Mouse (Mus musculus): ENCODE data around the gene Gm11549.
A peak's percentile ranks its signal among the peaks of the same experiment; 100 is the strongest.

Gene Gm11549

DNA sequence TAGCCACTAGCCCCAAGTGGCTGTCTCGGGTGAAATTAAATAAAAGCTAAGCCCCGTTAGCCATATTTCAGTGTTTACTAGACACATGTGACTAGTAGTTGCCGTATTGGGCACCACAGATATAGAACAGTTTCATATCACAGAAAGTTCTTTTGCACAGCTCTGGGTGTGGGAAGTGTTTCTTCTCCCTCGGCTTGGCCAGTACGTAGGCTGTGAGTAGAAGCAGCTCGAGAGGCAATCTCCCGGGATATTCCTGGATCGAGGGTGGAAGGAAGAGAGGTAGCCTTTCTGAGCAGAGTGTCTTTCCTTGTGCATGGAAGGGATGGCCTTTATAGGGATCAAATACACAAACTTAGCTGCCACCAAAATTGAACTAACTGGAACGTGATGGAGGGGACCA is 5.4 kb downstream of the Gm11549 start:
- DNase-seq (ENCODE audit: low read depth, low spot score), result no peak

DNA sequence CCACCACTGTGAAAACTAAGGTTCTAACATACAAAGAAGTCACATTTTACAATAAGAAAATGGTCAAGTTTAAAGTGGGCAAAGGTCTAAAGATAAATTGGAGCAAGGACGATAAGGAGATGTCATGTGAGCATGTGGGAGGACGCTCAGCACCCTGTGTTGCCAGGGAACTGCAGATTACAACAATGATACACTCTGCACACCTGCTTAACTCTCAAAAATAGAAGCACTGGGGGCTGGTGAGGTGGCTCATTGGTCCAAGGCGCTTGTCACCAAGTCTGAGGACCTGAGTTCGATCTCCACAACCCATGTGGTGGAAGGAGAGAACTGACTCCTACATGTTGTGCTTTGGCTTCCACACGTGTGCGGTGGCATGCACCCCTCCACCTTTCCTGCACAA is 10.1 kb downstream of the Gm11549 start:
- DNase-seq (ENCODE audit: low read depth, low spot score), result no peak

DNA sequence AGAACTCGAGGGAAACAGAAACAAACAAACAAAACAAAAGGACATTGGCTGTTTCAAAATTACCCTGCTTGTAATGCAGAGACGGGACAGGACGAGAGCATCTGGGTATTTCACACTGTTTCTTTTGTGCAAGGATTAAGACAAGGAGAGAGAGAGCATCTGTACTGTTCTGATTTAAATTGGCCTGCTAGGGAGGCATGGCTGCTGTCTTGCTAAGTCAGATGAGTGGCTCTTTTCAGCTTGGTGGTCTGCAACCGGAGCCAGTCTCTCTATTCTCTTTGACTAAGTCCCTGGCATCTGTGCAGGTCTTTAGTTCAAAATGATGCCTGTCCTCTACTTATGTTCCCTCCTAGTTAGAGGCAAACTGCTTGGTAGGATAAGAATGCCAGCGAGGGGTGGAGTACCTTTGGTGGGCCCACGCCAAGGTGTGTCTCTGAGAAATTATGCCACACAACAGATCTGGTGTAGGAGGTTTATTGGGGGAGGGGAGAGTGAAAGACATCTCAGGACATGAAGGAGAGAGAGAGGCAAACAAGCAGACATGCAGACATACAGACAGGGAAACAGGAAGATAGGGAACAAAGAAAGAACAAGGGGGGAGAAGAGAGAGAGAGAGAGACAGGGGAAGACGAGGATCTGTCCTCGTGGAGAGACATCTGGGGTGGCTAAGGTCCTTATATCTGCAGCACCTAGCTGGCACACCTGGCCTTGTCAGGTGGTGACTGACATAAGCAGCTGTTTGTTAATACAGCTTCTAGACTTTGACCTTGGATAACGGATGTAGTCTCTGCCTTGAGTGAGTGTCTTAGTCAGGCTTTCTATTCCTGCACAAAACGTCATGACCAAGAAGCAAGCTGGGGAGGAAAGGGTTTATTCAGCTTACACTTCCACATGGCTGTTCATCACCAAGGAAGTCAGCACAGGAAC is 15.5 kb downstream of the Gm11549 start:
- no peak for DNase-seq (ENCODE audit: low read depth, low spot score)

DNA sequence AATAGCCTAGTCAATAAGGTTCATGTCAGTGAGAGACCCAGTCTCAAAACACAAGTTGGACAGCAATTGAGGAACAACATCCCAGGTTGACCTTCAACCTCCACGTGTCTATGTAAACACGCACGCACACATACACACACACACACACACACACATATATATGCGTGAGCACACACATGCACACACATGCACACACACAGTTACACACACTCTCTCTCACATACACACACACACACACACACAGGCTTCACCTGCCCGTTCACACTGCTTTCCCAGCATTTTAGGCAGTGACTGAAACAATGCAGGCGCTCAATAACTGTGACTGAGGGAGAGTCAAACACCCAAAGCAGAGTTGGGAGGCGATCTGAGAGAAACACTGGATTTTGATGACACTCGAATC is 16.3 kb downstream of the Gm11549 start:
- no peak for DNase-seq (ENCODE audit: low read depth, low spot score)

DNA sequence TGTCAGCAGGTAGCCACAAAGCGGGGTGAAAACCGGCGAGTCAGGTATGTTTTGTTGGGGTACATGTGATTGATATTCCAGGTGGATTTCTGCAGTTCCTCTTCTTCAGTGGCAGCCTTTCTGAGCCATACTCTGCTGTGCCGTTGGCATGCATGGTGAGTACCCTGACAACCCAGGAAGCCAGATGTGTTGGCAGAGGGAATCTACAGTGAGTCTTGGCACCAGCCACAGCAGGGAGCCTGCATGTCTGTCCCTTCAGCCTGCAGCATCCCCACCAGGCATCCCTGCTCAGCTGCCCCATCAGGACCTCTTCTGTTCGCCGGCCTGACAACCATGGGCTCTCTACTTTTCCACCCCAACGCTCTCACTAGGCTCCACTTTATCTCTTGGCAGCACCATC is 20.1 kb downstream of the Gm11549 start:
- no peak for DNase-seq (ENCODE audit: low read depth, low spot score)

DNA sequence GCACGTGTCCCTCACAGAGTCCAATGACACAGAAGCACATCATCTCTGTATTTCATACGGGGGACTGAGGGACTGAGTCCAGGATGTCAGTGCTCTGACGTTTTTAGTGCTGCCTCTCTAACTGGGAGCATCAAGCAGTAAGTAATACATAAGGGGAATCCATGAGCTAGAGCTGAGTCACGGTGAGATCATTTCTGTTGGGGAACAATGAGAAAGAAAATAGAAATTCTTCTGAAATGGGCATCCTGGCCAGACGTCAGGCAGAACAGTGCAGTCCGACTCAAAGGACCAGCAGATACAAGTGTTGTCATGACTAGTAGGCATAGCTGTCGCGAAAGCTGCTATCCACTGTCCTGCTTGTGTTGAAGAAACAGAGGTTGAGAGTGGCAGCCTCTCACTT is 20.6 kb downstream of the Gm11549 start:
- DNase-seq (ENCODE audit: low read depth, low spot score), result no peak

DNA sequence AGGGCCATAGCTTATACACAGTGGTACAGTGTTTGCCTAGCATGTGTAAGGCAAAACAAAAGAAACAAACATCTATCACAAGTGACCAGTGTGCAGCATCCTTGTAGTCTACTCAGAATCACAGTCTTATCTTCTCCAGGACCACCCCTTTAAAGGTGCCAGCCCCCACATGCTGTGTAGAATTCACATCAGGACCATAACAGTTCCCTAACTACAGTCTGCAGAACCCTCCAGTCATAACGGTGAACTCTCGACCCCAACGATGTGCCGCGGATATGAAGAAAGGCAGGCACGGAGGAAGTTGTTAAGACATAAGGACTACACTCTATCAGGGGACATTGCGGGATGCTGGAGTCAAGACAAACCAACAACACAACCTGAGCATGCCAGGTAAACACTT is 22.2 kb downstream of the Gm11549 start:
- no peak for DNase-seq (ENCODE audit: low read depth, low spot score)

DNA sequence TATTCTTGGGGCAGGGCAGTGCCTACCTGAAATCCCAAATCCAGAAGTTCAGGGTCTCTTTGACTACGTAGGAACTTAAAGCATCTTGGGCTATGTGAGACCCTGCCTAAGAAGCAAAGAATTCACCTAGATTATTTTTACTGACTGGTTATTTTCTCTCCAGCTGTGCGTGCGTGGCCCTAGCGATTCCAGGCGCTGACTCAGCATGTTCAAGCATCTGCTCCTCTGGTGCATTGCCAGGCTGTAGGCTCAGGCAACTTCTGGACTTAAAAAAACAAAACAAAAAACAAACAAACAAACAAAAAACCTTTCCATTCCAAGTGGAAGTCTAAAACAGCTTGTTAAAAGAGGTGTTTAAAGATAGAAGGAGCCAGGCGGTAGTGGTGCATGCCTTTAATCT is 23.4 kb downstream of the Gm11549 start:
- no peak for DNase-seq (ENCODE audit: low read depth, low spot score)

DNA sequence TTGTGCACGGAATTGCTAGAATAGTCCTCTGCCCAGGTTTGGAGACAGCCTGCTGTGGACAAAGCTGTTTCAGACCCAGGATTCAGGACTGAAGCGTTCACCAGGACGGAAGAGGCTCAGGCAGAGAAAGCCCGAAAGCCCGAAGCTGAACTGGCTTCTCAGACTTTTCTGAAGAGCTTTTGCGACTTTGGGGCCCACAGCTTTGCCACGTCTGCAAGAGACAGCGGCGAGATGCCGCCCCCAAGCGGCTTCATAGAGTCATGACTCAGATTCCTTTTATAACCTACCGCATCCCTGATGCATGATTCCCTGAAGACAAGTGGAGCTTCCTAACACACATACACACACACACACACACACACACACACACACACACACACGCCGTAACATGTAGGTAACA is 24.9 kb downstream of the Gm11549 start:
- peak; percentile 74 for DNase-seq (ENCODE audit: low read depth, low spot score)

DNA sequence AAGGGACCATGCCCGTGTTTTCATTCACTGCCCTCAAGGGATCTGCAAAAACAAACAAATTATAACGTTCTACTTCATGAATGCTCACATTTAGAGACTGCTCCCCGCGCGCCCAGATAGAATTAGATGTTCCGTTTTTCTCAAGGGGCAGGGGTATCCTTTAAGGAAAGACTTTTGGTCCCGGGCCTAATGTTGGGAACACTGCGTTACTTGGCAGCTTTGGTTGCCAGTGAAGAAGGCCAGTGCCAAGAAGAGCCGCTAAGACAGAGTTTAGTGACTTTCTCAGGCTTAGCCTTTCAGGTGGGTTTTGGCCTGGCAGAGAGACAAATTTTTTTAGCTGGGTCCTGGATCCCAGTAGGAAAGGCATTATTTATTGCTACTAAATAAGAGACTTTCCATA is 25.3 kb downstream of the Gm11549 start:
- no peak for DNase-seq (ENCODE audit: low read depth, low spot score)

DNA sequence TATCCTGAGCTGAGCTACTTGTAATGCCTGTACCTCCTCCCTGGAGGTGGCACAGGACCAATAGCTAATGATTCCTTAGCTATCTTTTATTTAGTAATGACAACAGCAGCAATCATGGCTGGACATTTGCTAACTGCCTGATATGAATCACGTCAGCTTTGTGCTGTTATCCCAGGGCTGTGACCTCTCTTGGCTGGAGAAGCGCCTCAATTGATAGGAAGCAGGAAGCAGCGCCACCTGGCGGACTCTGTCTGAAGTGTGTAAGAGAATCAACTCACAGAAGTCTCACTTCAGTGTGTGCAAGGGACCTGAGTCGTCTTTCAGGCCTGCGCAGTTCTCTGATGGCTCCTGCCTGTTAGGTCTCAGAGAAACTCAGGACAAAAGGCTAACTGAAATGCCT is 26.2 kb downstream of the Gm11549 start:
- DNase-seq (ENCODE audit: low read depth, low spot score), result peak; percentile 81

DNA sequence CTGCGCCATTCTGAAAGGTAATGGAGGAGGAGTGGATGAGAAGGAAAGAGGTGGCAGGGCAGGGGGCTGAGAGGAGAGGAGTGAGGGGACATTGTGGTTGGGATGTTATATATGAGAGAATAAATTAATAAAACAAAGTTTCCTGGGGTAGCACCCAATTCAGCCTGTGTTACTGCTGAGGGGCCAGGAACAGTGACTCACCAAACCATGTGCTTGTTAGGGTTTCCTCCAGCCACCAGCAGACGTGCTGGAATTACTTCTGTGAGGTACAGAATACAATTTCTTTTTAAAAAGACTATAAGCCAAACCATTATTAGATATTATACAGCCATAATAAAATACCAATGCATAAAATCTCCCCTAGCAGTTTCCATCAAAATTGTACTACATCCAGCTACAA is 27.0 kb downstream of the Gm11549 start:
- no peak for DNase-seq (ENCODE audit: low read depth, low spot score)

DNA sequence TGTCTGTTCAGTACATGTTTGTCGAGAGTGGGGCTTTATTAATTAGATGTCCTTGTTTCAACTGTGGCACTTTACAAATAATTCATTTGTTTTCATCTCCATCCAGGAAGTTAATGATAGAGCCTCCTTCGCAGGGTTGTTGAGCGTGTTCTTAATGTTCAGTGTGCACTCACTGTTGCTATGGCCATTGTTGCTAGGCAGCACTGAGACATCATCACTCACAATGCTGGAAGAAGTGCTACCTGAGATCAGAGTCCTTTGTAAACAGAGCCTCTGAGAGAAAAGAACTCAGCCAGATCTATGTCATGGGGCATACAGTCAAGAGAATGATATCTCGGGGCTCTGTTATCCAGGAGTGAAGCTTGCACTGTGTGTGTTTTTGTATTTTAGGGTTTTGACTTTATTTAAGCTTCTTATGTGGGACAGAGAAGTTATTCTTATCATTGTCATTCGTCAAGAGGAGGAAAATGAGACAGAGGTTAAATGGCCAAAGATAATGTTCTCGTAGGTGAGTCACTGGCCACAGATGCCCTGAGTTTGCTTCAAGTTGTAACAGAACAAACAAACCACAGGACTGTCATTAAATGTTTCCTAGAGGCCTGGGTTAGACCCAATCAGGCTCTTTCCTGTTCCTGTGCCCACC is 27.9 kb downstream of the Gm11549 start:
- DNase-seq (ENCODE audit: low read depth, low spot score), result no peak

DNA sequence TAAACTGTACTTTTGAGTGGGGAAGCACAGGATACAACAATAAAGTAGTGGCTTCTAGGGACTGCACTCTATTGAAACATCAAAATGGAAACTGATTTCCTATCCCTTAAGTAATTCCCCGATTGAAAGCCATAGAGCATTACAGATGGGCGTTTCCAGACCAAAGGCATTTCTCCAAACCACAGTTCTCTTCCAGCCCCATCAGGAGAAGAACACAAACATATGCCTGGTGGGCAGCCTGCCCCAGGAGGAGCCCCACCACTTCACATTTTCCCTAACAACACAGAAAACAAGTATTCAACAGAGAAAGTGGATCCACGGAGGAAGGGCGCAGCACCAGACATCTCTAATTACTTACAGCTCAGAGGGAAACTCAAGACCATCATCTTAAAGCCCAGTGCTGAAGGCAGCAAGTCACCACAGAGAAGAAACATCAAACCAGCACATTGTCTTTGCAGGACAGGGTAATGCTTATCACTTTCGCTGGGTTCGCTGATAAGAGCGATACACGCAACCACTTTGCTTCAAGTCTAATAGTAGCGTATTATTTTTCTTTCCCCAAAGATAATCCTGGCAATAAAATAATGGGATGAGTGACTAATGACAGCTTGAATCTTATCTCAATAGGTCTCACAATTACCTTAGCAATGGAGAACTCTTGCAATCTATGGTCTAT is 28.8 kb downstream of the Gm11549 start:
- no peak for DNase-seq (ENCODE audit: low read depth, low spot score)

DNA sequence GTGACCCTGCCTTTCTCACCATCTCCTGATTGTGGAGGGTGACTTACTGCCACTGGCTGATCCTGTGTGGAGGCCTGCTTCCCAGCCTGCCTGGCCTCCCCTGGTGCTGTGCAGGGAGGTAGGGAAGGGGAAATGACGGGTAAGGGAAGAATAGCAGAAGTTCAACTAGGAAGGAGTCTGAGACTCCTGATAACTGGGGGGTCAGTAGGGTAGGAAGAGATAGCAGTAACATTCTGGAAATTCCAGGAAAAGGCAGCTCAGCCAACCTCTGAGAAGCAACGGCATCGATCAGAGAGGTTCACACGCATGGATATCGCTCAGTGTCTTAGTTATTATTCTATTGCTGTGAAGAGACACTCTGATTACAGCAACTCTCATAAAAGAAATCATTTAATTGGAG is 30.1 kb downstream of the Gm11549 start:
- DNase-seq (ENCODE audit: low read depth, low spot score), result no peak

DNA sequence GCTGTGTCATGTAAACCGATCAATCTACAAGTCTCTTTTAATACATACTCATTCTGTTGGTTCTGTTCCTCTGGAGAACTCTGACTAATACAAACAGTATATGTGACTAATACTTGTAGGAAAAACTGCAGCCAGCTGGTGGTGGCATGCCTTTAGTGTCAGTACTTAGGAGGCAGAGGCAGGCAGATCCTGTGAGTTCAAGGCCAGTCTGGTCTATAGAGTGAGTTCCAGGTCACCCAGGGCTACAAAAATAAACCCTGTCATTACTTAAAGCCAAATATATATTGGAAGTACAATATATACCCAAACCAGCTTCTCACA is 32.1 kb downstream of the Gm11549 start:
- no peak for DNase-seq (ENCODE audit: low read depth, low spot score)

DNA sequence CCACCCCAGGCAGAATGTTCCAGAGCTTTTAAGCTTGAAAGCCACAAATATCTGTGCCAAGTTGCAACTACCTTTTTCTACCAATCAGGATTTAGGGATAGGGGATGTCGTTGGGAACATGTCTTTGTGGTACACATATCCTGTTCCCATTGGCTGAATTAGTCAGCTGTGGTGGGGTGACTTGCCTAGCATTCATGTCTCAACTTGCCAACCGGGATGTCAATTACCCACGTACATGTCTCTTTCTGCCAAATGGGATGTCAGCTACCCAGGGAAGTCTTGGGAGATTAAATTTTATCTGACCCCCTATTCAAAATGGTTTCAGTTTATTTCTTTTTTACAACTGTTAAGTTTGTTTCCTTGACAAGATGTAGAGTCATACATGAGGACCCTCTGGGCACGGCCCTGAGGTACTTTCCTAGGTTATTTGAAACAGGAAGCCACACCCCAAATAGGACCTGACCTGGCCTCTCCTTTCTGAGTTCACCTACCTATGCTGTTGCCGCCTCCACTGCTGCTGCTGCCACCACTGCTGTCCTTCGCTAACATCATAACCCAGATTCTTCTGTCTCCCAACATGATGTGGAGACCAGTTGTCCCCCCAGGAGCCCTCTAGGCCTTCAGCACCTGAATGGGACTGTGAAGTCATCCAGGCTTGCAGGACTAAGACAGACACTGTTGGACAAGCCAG is 32.6 kb downstream of the Gm11549 start:
- no peak for DNase-seq (ENCODE audit: low read depth, low spot score)

DNA sequence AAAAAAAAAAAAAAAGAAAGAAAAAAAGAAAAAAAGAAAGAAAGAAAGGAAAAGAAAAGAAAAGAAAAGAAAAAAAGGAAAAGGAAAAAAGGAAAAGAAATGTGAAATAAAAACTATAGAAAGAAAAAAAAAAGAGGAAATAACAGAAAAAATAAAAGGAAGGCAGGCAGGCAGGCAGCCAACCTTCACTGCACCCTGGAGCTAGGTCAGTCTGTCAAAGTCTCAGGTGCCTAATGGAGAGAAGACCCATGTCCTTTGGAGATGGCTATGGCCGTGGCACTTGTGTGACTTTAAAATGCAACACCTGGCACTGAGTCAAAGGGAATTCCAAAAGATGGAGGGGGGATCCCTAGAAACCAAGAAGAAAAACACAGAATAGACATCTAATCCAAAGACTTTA is 33.2 kb downstream of the Gm11549 start:
- no peak for DNase-seq (ENCODE audit: low read depth, low spot score)

DNA sequence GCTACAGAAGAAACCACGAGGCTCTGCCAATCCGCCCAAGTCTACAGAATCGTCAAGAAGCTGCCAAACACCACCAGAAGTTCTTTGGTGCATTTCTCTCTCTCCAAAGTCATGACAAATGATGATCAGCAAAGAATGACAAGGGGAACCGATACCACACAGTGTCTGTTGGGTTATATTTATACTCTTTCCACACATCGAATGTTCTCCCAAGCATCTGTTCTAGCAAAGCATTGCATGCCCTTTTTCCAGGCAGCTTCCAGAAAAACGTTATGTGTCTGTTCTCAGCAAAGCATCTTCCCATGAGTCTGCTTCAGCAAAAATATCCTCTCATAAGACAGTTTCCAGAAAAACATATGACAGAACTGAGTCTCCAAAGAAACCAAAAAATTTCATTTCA is 34.7 kb downstream of the Gm11549 start:
- no peak for DNase-seq (ENCODE audit: low read depth, low spot score)

DNA sequence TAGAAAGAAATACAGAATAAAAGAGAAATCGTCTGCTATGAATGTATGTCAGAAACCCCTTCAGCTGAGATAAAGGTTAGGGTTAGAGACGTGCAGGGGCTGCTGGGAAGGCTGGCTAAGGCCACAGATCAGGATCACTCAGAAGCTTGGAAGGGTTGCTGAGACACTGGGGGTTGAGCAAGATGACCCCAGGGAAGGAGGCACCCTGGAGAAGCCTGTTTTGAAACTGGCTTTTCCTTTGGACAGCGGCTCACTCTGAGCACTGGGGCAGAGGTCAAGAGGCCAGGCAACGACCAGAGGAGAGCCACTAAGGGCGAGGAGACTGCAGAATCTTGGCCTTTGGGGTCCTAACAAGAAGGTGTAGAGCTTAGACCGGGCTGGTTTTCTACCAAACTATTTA is 35.4 kb downstream of the Gm11549 start:
- no peak for DNase-seq (ENCODE audit: low read depth, low spot score)

DNA sequence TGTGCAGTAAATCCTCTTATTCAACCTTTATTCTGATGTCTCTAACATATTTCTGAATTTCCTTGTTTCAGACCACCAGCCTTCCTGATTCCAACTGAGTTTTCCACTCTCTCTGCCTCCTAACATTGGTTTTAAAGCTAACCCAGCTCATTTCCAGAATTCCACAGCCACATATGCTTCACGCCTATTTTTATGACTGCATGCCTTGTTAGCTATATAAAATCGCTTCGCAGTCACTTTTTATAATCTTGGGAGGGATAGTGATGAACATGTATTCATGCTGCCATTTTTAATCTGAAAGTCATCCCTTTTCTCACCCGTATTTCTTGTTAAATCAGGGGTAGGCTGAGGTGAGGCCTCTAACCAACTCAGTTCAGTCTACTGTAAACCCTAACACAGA is 37.3 kb downstream of the Gm11549 start:
- no peak for DNase-seq (ENCODE audit: low read depth, low spot score)

DNA sequence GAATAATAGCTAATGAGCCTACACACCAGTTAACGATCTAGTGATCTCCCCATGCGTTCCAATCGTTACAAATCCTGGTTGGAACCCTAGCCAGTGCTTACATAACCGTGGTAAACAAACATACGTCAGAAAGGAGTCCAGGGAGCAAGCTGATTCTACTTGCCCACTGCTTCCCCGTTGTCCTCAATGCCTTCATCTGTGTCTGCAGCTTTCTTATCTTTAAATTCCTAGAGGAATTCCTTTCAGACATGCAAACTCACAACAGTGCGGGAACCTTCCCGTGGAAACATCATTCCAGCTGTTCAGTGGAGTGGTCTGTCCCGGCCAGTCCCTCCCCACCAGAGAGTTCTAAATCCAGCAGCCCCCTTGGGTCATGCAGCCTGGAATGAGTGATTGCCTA is 38.7 kb downstream of the Gm11549 start:
- no peak for DNase-seq (ENCODE audit: low read depth, low spot score)

Data from forelimb bud, embryonic 11.5 days (tissue).